Mouse (Mus musculus) urinary bladder, postnatal 0 days (tissue): ENCODE results near the gene Gm21293. TPM values are rescaled to one million over a fixed set of nuclear protein-coding genes. Genes with fewer than 3 reads are reported as not detected.

Experiments
- polyA plus RNA-seq: library from polyadenylated mRNA; unstranded; fragments of >200 nt; fragmentation: Nextera tagmentation; extraction: Ambion mirVana; gene quantifications from 2 replicates; pipeline ENCODE4 v1.2.1, GENCODE M21; 2015

Gm21293 gene
- polyA plus RNA-seq: not detected in 2 replicates

GRCm38 (mm10) chr10:104142687-104143086 lies at the start of gene Gm21293:
TSS of gene Gm21293 (plus strand) at chr10:104142987.

GRCm38 (mm10) chr10:104151197-104151596 lies 8.4 kb downstream of the Gm21293 start, which contains the start of gene Gm6763:
TSS of gene Gm6763 (plus strand) at chr10:104151497.

GRCm38 (mm10) chr10:104159706-104160105 lies 16.9 kb downstream of the Gm21293 start, which contains the start of gene Gm8764:
TSS of gene Gm8764 (plus strand) at chr10:104160006.

GRCm38 (mm10) chr10:104168215-104168614 lies 25.4 kb downstream of the Gm21293 start, which contains the start of gene Gm21304:
TSS of gene Gm21304 (plus strand) at chr10:104168515.

GRCm38 (mm10) chr10:104176724-104177123 lies 33.9 kb downstream of the Gm21293 start, which contains the start of gene Gm21312:
TSS of gene Gm21312 (plus strand) at chr10:104177024.

GRCm38 (mm10) chr10:104185233-104185632 lies 42.4 kb downstream of the Gm21293 start, which contains the start of gene Gm20765:
TSS of gene Gm20765 (plus strand) at chr10:104185533.

GRCm38 (mm10) chr10:104193742-104194141 lies 51.0 kb downstream of the Gm21293 start, which contains the start of gene Gm4340:
TSS of gene Gm4340 (plus strand) at chr10:104194042.

Other genes with a start within 250 kb of the Gm21293 start
- not detected in 2 replicates for gene Gm6763, start 8.5 kb downstream of the Gm21293 start, polyA plus RNA-seq
- gene Gm8764, start 17.0 kb downstream of the Gm21293 start, polyA plus RNA-seq: not detected in 2 replicates
- gene Gm21304, start 25.5 kb downstream of the Gm21293 start, polyA plus RNA-seq: not detected in 2 replicates
- not detected in 2 replicates for gene Gm21312, start 34.0 kb downstream of the Gm21293 start, polyA plus RNA-seq
- gene Gm20765, start 42.5 kb downstream of the Gm21293 start, polyA plus RNA-seq: not detected in 2 replicates
- gene Gm4340, start 51.1 kb downstream of the Gm21293 start, polyA plus RNA-seq: not detected in 2 replicates